Mouse (Mus musculus) lung, embryonic 14.5 days (tissue): ENCODE measurements around the gene Cib3. TPM values are rescaled to one million over a fixed set of nuclear protein-coding genes. Genes with fewer than 3 reads are reported as not detected.

Experiments
- ATAC-seq: fragments of 200-750 bp; cut with Nextera tagmentation; 2 replicates; pipeline ENCODE4 v1.8.0; 2017; ENCODE audit warnings: mild to moderate bottlenecking, moderate TSS enrichment, moderate library complexity; ENCODE audit not compliant: insufficient read depth
- DNase-seq: peaks from one replicate; pipeline ENCODE4 v3.0.0-alpha.2; 2015
- H3K27ac ChIP-seq: fragments of 300-500 bp; sonication (generic); 2 replicates; pipeline ENCODE4 v1.5.1; 2014; ENCODE audit warnings: low read depth, mild to moderate bottlenecking, moderate library complexity
- H3K27me3 ChIP-seq: fragments of 300-500 bp; sonication (generic); 2 replicates; pipeline ENCODE4 v1.6.1; 2014; ENCODE audit warnings: low read length, control low read depth; ENCODE audit not compliant: insufficient read depth
- H3K36me3 ChIP-seq: fragments of 300-500 bp; sonication (generic); 2 replicates; pipeline ENCODE4 v1.6.1; 2014; ENCODE audit warnings: control low read depth; ENCODE audit not compliant: insufficient read depth
- H3K4me1 ChIP-seq: fragments of 300-500 bp; sonication (generic); 2 replicates; pipeline ENCODE4 v1.6.1; 2014; ENCODE audit warnings: antibody characterized with exemption, control low read depth; ENCODE audit not compliant: insufficient read depth
- H3K4me2 ChIP-seq: fragments of 300-500 bp; sonication (generic); 2 replicates; pipeline ENCODE4 v1.6.1; 2014; ENCODE audit warnings: mild to moderate bottlenecking
- H3K4me3 ChIP-seq: fragments of 300-500 bp; sonication (generic); 2 replicates; pipeline ENCODE4 v1.5.1; 2014; ENCODE audit warnings: low read depth, low read length
- H3K9ac ChIP-seq: fragments of 300-500 bp; sonication (generic); 2 replicates; pipeline ENCODE4 v1.6.1; 2014
- H3K9me3 ChIP-seq: fragments of 300-500 bp; sonication (generic); 2 replicates; pipeline ENCODE4 v1.6.1; 2016; ENCODE audit warnings: low read depth, low read length, control low read depth
- CTCF ChIP-seq: IDR thresholded peaks from 2 replicates; pipeline ENCODE4 v1.5.1; 2016; ENCODE audit warnings: antibody characterized with exemption, low read depth
- WGBS: fragments of 180-500 bp; shearing (Covaris S2); extraction: QIAGEN DNeasy Blood & Tissue Kit; methylation state at CpG from one replicate; pipeline ENCODE4 v1.1.7; 2014; 5-methylcytosine and 5-hydroxymethylcytosine counted together
- polyA plus RNA-seq: library from polyadenylated mRNA; unstranded; fragments of >200 nt; fragmentation: Nextera tagmentation; extraction: Ambion mirVana; gene quantifications from 2 replicates; pipeline ENCODE4 v1.2.1, GENCODE M21; 2014

Gene Cib3
- polyA plus RNA-seq, 1 experiment from 2014 or later = not detected

DNA sequence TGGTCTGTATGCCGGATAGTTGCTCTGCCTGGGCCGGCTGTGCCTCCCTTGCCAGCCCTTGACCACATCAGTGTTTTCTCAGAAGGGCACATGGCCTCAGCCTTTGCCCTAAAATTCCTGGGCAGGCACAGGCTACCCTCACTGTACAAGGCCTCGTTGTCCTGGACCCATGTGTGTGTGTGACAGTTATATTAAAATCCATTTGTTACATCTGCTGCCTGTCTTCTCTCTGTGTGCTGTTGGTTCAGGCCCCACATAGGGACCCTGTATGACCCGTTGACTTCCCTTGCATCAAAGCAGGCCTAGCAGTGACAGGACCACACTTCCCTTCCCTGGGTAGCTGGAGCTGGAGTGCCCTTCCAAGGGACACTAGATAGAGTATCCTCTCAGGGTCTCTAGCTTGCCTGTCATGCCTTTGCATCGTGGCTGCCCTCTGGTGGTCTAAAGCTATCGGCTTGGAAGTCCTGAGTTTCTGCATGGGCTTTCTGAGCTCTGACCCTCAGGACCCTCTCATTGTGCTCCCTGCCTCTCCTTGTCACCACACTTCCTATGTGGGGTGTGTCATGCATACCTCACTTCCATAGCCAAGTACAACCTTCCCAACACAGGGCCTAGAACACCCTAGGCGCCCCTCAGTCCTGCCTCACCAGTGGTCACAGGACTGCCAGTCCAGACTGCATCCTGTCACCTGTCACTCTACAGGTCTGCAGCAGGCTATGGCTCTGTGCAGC lies 44.7 kb upstream of the Cib3 start:
- Histone ChIP-seq H3K4me2 (no peak overlapping the region), H3K9me3 (no peaks in the 10 kb centered on the region), H3K36me3 (peaks cover 20% of the 10 kb centered on the region), H3K4me1 (no peaks in the 10 kb centered on the region), H3K27me3 (no peaks in the 10 kb centered on the region), H3K27ac (no peak overlapping the region), H3K9ac (no peak overlapping the region), H3K4me3 (no peak overlapping the region)
- peak; percentile 36; the same call in 1 of the 2 replicates for ATAC-seq
- peak; percentile 78 for TF ChIP-seq CTCF
- whole genome bisulfite sequencing = 53% methylated on average over 7 of the region's 7 CpGs
- peak; percentile 75 for DNase-seq

DNA sequence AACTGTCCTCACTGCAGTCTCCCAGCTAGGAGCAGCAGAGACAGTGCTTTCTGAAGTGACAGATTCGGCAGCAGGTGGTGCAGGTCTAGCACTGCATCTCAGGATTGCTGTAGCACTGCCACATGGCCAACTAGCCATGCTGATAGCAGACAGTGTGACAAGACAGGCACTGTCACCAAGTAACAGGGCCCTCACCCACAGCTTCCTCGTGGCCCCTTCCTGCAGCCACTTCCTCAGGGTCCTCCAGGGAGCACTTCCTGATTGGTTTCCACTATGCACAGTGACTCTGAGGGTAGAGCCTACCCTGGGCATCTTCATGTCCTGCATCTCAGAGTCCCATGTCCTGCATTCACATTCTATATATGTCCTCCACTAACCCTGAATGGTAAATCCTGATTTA lies 32.0 kb upstream of the Cib3 start:
- no peaks in the 10 kb centered on the region for H3K9me3 ChIP-seq
- no peak for DNase-seq
- H3K4me1 ChIP-seq = no peaks in the 10 kb centered on the region; the same call in 1 of the 2 replicates
- WGBS = 56% methylated on average over 2 of the region's 2 CpGs
- H3K4me2 ChIP-seq = no peak overlapping the region
- H3K9ac ChIP-seq = no peak overlapping the region
- no peak overlapping the region for H3K4me3 ChIP-seq
- no peaks in the 10 kb centered on the region for H3K27me3 ChIP-seq
- H3K27ac ChIP-seq = no peak overlapping the region
- H3K36me3 ChIP-seq = peaks cover 16% of the 10 kb centered on the region; the same call in 1 of the 2 replicates
- no peak for ATAC-seq
- no peak for TF ChIP-seq CTCF

DNA sequence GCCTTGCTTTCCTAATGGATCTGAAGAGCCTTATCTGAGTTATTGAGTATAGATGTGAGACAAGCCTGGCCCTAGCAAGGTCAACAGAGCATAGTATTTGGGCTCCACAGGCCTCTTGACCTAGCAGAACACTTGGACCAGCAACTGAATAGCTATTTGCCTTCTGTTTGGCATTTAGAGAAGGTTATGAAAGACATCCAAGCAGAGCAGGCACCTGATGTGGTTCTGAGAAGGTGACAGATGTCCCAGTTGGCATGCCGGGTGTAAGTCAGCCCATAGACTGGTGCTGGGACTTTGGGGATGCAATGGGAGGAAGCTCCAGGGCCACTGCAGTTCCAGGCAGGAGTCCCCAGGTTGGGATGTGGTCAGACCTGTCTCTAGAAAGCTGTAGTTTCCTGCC lies 29.6 kb upstream of the Cib3 start:
- Histone ChIP-seq H3K4me1 (no peaks in the 10 kb centered on the region; the same call in 1 of the 2 replicates), H3K9me3 (no peaks in the 10 kb centered on the region), H3K4me2 (no peak overlapping the region), H3K27ac (no peak overlapping the region), H3K36me3 (peaks cover 12% of the 10 kb centered on the region; the same call in 1 of the 2 replicates), H3K27me3 (no peaks in the 10 kb centered on the region), H3K4me3 (no peak overlapping the region), H3K9ac (no peak overlapping the region)
- WGBS = 97% methylated on average over 1 of the region's 1 CpGs
- DNase-seq (no peak), ATAC-seq (no peak)
- no peak for TF ChIP-seq CTCF

DNA sequence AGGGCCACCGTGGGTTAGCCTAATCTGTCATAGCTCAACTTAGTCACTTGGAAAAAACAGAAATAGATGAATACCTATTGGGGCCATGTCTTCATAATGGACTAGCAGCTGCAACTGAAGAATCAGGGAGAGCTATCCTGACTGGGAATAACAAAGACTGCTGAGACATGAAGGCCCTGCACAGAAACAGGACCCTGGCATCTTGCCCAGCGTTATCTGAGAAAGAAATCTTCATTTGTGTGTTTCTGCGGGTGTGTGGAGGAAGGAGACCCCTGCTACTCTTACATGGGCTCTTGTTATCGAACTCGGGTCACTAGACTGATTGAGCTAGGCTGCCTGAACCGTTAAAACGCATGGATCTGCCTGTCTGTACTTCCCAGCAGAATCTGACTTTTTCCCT lies 28.3 kb upstream of the Cib3 start:
- Histone ChIP-seq H3K4me1 (no peaks in the 10 kb centered on the region; the same call in 1 of the 2 replicates), H3K4me2 (peak overlapping the region; percentile 68), H3K36me3 (peaks cover 12% of the 10 kb centered on the region; the same call in 1 of the 2 replicates), H3K4me3 (peak overlapping the region; percentile 66), H3K27ac (no peak overlapping the region), H3K27me3 (no peaks in the 10 kb centered on the region), H3K9me3 (no peaks in the 10 kb centered on the region), H3K9ac (peak overlapping the region; percentile 58)
- TF ChIP-seq CTCF = no peak
- ATAC-seq (no peak), DNase-seq (no peak)
- WGBS = 69% methylated on average over 7 of the region's 7 CpGs

DNA sequence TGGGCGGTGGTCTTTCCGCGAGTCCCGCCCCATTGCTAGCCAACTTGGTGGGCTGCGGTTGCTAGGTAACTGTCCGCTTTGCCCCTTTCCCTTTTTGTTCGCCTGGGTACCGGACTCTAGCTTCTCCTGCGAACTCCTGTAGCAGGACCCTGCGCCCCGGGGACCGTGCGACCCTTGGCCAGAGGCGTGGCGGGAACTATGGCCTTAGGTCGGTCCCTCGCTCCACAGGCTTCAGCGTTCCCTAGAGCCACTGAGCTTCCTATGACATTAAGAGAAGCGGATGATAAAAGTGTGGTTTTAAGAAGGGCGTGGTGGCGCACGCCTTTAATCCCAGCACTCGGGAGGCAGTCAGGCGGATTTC lies 27.7 kb upstream of the Cib3 start:
- H3K9me3 ChIP-seq = no peaks in the 10 kb centered on the region
- H3K27ac ChIP-seq = peak overlapping the region; percentile 91
- peak overlapping the region; percentile 68 for H3K4me2 ChIP-seq
- peak overlapping the region; percentile 66 for H3K4me3 ChIP-seq
- DNase-seq = no peak
- peaks cover 12% of the 10 kb centered on the region; the same call in 1 of the 2 replicates for H3K36me3 ChIP-seq
- no peak for TF ChIP-seq CTCF
- peak overlapping the region; percentile 58 for H3K9ac ChIP-seq
- no peaks in the 10 kb centered on the region for H3K27me3 ChIP-seq
- H3K4me1 ChIP-seq = no peaks in the 10 kb centered on the region; the same call in 1 of the 2 replicates
- under 1% methylated on average over 24 of the region's 24 CpGs for WGBS
- peak; percentile 59 for ATAC-seq

DNA sequence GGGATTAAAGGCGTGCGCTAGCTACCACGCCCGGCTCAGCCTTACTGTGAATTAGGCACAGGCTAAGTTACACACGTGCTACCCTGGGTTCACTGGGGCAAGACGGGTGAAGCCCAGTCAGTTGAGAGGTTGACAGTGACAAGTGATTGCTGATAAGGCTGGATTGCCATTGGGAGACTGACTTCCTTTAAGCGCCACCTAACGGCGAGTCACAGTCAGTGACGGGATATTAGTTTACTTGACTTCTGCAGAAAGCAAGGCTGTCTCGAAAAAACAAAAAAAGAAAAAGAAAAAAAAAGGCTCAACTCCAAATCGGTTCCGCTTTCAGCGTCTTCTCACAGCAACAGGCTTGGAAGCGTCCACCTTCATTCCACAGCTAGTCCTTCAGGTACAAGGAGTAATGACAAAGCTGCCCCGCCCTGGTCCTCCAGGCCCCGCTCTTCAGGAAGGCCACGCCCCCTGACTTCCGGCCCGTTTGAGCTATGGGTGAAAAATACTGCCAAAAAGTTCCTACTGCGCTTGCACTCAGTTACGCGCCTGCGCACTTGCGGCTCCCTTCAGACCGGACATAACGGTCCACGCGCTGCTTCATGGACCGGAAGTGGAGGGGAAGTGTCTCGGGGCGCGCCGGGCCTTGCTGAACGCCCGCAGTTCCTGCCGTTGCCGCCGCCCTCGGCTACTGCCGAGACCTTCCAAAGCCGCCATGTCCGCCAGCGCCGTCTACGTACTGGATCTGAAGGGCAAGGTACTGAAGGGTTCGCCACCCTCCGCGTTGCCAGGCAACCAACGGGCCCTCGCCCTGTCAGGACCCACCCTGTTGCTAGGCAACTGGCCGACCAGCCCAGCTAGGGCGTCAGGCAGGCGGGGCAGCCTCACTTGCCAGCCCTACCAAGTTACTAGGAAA lies 27.1 kb upstream of the Cib3 start, which contains the start of gene Ap1m1:
TSS of gene Ap1m1 (plus strand) at position 520 of the 904 bp plus-strand sequence.
- ATAC-seq = peak; percentile 95
- DNase-seq = peak; percentile 100
- TF ChIP-seq CTCF = peak; percentile 83
- Histone ChIP-seq H3K4me2 (peak within 1 kb of the TSS; percentile 68), H3K27me3 (no peaks in the 10 kb centered on the region), H3K4me3 (peak within 1 kb of the TSS; percentile 66), H3K9ac (peak within 1 kb of the TSS; percentile 58), H3K4me1 (no peaks in the 10 kb centered on the region; the same call in 1 of the 2 replicates), H3K36me3 (peaks cover 9% of the 10 kb centered on the region; the same call in 1 of the 2 replicates), H3K27ac (peak within 1 kb of the TSS; percentile 91), H3K9me3 (no peaks in the 10 kb centered on the region)
- under 1% methylated on average over 54 of the region's 54 CpGs for WGBS
